Mouse (Mus musculus) layer of hippocampus, adult 18-20 months (tissue): Measurements from ENCODE around the gene Myh6. TPM values are rescaled to one million over a fixed set of nuclear protein-coding genes. Genes with fewer than 3 reads are reported as not detected.
A peak's percentile ranks its signal among the peaks of the same experiment; 100 is the strongest.
"Not testable (repeated sequence)": the region's sequence is repeated elsewhere in the genome, so short reads cannot be mapped to it uniquely, and the experiment has no call there.

ENCODE experiments used
- DNase-seq, 2 experiments: peaks; one replicate each; pipeline ENCODE4 v3.0.0; 2022; ENCODE audit warnings: low spot score in 2 of 2
- long read RNA-seq: library from polyadenylated mRNA; stranded (forward); transcript quantifications from one replicate; pipeline ENCODE4 v2.0.0, GENCODE M21; 2021
- total RNA-seq, 2 experiments: library from RNA; stranded (reverse); gene quantifications; 2 replicates each; pipeline ENCODE4 v1.2.3; 2021

Myh6 gene
- total RNA-seq, result 1 to 10 TPM; 3.7 to 5.0 TPM
- long read RNA-seq, partial matches to known transcripts, result 1 of 2 reads
- long read RNA-seq, other reads (novel, unspliced or antisense), result 1 of 2 reads

GRCm38 (mm10) chr14:54966320-54966977 is at the start of gene Myh6:
Gene Myh6 (minus strand): TSS chr14:54966927.
- no peak for DNase-seq

DNA sequence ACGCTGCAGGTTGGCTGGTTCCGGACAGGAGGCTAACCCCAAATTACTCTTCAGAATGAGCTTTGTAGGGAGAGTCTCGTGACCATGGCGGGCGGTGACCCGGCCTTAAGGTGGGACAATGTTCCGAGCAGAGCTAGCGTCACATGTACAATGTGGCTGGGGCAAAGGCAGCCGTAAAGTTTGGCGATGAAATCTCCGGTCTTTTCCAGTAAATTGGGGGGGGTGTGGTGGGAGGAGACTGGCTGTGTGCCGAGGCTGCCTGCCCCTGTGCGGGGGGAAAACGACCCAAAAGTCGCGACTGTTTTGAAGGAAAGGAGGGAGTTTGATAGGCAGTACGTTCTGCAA is 49.0 kb upstream of the Myh6 start:
- no peak for DNase-seq

GRCm38 (mm10) chr14:55014991-55015766 is 48.5 kb upstream of the Myh6 start, which contains the start of gene Ngdn:
Gene Ngdn (plus strand): TSS chr14:55015454.
- peak; percentile 97 to 100 for DNase-seq

GRCm38 (mm10) chr14:55014591-55014990 is 47.9 kb upstream of the Myh6 start:
- peak; percentile 68 to 86 for DNase-seq

DNA sequence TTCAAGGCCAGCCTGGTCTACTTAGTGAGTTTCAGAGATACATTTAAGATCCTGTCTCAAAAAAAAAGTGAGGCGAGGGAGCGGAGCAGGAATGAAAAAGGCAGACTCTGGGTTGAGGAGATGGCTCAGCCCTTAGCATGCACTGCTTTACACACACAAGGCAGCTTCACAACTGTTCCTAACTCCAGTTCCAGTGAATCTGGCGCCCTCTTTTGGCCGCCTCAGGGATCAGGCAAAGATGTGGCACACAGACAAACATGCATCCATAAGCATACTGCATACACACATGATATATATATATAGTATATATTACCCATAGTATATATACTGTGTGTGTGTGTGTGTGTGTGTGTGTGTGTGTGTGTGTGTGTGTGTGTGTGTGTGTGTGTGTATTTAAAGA is 44.4 kb upstream of the Myh6 start:
- no peak for DNase-seq

DNA sequence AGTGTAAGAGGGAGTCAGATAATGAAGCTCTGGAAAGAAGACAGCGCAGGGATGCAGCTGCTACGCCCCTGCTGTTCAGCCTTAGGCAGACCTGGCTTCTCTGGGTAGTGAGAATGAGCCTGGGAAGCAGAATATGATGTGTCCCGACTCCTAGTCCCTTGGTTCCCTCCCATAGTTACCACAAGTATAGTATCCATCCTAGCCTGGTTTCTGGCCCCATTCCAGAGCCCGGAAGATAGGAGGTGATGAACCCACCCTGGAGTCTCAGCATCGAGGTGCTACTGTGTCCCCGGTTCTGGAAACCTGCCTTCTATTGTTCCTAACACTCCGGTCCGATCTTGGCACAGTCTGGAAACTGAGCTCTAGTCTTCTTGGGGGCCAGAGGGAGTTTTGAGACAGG is 41.7 kb upstream of the Myh6 start:
- DNase-seq, result no peak

DNA sequence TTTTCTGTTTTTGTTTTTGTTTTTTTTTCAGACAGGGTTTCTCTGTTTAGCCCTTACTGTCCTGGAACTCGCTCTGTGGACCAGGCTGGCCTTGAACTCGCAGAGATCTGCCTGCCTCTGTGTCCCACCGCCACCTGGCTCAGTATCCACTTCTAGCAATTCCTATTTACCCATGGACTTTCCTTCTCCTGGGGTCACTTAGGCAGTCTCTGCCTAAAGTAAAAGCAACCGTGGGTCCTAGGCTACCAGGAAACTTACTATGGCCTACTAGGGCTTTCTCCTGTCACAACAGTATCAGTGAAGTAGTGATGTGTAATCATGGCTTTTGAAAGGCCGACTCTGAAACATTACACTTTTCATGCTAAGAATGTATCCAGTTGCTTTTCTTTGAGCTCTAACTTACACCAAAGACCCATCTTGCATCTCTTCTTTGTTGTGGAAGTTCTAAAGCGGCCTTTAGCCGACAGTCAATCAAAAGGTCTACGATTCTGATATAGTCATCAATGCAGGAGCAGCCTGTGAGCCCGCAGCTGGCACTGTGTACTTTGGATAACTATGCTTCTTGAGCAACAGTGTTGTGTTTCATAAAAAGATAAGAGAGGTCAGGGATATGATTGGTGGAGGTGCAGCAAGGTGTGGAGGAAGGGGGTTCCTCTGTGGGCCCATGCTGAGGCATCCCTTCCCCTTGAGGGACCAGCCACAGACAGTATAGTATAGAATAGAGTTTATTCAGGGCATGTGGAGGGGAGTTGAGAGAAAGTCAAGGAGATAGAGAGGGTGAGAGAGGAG is 40.6 kb upstream of the Myh6 start:
- DNase-seq, result no peak

GRCm38 (mm10) chr14:55006541-55006940 is 39.8 kb upstream of the Myh6 start:
- DNase-seq, result no peak

DNA sequence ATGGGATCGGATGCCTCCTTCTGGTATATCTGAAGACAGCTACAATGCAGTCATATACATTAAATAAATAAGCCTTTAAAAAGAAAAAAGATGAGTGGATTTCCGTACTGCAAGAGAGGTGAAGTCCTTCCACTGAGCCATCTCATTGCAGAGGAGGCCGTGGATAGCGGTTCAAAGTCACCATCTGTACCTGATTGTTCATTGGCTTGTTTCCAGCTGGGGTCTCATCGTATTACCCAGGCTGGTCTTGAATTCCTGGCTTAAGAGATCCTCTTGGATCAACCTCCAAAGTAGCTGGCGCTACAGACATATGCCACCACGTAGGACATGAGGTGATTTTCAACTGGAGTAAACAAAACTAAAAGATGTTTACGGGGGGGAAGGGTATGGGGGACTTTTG is 39.2 kb upstream of the Myh6 start:
- DNase-seq, result no peak

DNA sequence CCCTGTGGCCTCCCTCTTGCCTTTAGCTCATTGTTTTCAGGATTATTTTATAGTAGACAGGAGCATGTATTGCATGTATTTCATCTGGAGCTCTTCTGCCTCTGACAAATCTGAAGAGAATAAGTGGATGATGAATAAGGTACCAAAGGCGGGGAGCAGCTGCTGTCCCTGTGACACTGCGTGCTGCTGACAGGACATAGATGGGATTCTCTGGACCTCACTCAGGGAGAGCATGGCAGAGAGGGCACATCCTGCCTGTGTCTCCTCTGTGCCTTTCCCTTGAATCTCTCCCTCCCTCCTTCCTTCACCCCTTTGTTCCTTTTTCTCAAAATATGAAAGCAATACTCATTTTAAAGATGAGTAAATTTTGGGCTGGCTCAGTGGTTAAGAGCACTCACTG is 38.8 kb upstream of the Myh6 start:
- DNase-seq, result no peak

GRCm38 (mm10) chr14:55003878-55004855 is 37.4 kb upstream of the Myh6 start:
- peak in 1 of 2 experiments; percentile 38 for DNase-seq

- DNase-seq, result no peak
These were observed 36.0 kb upstream of the Myh6 start for GRCm38 (mm10) chr14:55002687-55003120.

- no peak for DNase-seq
These were observed 35.4 kb upstream of the Myh6 start for GRCm38 (mm10) chr14:55001938-55002686.

- no peak for DNase-seq
These were observed 34.7 kb upstream of the Myh6 start for GRCm38 (mm10) chr14:55001446-55001845.

GRCm38 (mm10) chr14:55000814-55001213 is 34.1 kb upstream of the Myh6 start:
- DNase-seq, result no peak

GRCm38 (mm10) chr14:54999868-55000267 is 33.1 kb upstream of the Myh6 start:
- DNase-seq, result not testable (repeated sequence)

- no peak for DNase-seq
These were observed 32.0 kb upstream of the Myh6 start for GRCm38 (mm10) chr14:54998680-54999079.

GRCm38 (mm10) chr14:54997297-54997696 is 30.6 kb upstream of the Myh6 start:
- DNase-seq, result peak in 1 of 2 experiments; percentile 63

- DNase-seq, result no peak
These were observed 30.1 kb upstream of the Myh6 start for GRCm38 (mm10) chr14:54996793-54997192.
